Mouse (Mus musculus) gastrocnemius, postnatal 36 days (tissue): ENCODE measurements around the gene 9930021J03Rik. TPM values are rescaled to one million over a fixed set of nuclear protein-coding genes. Genes with fewer than 3 reads are reported as not detected.
A peak's percentile ranks its signal among the peaks of the same experiment; 100 is the strongest.

Source experiments
- DNase-seq, 2 experiments: peaks; one replicate each; pipeline ENCODE4 v3.0.0; 2022
- intact Hi-C: fragments of 180-260 bp; cut with DNase I; formaldehyde crosslinking; loops from one replicate; pipeline ENCODE4 v1.15.1; 2025
- total RNA-seq, 2 experiments: library from RNA; stranded (reverse); gene quantifications; 2 replicates each; pipeline ENCODE4 v1.2.3; 2021

The 9930021J03Rik gene
- total RNA-seq, 2 experiments from 2014 or later = 9.6 to 11.0 TPM

DNA sequence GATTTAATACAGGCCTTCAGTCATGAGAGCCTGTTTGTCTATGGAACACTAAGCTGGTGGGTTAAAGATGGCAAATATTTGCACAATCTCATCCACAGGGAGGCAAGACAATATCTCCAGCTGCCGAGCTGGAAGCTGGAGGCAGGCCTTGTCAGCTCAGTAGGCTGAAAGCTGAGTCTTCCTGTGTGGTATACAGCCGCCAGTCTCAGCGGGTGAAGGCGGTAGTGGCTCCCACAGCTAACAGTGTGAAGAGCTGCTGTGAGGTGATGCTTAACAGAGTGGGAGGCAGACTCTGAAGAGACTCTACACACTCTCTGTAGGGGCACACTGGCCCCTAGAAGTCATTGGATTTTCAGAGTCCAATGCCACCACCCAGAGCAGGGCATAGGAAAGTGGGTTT is 104.1 kb downstream of the 9930021J03Rik start:
- DNase-seq = no peak
- intact Hi-C loops = no loop called here

- intact Hi-C loops = no loop called here
- no peak for DNase-seq
Measured at GRCm38 (mm10) chr19:29697245-29697874, 108.4 kb downstream of the 9930021J03Rik start, which contains the start of gene Mlana. Mlana (plus strand) TSS chr19:29697824.

DNA sequence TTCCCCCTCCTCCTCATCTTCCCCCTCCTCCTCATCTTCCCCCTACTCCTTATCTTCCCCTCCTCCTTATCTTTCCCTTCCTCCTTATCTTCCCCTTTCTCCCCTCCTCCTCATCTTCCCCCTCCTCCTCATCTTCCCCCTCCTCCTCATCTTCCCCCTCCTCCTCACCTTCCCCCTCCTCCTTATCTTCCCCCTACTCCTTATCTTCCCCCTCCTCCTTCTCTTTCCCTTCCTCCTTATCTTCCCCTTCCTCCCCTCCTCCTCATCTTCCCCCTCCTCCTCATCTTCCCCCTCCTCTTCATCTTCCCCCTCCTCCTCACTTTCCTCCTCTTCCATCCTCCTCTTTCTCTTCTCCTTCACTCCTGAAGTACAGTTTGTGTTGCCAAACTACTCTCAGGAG is 108.9 kb downstream of the 9930021J03Rik start:
- intact Hi-C loops = no loop called here
- no peak for DNase-seq

DNA sequence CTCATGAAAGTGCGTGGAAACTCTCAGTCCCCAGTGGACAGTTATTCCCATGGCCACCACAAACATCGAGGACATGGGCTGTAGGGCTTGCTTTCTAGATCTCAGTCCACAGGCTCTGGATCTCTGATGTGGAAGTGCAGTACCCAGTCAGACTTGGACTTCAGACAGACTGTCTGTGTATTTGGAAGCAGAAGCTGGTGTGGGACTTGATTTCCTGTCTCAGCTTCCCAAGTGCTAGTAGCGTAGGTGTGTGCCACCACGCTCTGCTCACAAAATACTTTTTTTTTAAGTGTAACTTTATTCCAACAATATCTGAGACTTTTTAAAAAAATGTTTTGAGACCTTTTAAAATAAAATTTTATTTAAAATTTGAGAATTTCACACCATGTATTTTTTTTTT is 109.5 kb downstream of the 9930021J03Rik start:
- intact Hi-C loops = no loop called here
- DNase-seq = no peak

DNA sequence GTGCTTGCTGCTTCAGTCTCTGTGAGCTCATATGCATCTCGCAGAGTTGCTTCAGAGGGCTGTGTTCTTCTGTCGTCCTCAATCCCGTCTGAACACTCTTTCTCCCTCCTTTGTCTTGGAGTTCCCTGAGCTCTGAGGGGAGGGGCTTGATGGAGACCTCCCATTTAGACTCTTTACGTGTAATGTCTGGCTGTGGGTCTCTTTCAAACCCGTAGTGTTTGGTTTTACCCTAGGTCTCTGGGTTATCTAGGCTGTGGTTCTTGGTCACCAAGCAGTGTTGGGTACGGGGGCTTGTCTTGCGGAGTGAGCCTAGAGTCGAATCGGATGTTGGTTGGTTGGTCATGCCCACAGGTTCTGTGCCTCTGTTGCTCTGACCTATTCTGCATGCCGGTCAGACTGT is 110.7 kb downstream of the 9930021J03Rik start:
- no peak for DNase-seq
- intact Hi-C loops = no loop called here

DNA sequence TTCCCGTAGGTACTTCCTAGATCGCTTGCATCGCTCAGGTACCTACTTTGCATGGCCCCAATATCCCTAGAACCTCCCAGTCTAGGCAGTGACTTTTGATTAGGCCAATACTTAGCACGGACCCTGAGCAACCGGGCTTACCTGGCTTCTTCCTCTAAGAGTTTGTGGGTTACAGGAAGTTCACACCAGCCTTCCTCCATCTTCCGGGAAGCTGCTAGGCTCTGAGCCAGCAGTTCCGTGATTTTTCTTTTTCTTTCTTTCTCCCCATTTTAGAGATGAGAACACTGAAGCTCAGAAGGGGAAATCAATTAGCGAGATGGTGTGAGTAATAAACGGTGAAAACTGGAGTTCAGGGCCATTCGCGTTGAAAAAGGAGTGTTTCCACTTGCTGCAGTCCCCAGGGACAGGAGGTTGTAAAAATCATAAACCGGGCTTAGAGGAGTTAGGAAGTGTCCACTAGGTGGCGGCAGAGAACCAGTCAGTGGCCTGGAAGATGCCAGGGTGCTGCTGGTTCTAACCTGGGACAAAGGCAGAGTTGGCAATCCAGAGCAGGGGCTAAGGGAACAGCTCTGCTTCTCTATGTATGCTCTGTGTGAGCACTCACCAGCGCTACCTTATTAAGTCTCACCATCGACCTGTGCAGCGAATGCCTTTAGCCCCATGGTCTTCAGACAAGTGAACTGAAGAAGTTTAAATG is 121.8 kb downstream of the 9930021J03Rik start:
- intact Hi-C loops = loop anchor here (2.0 to 5.0 kb wide), 2 partner anchors 137 to 293 kb away; no protein-coding TSS in a partner anchor
- DNase-seq = peak; percentile 58 to 72

DNA sequence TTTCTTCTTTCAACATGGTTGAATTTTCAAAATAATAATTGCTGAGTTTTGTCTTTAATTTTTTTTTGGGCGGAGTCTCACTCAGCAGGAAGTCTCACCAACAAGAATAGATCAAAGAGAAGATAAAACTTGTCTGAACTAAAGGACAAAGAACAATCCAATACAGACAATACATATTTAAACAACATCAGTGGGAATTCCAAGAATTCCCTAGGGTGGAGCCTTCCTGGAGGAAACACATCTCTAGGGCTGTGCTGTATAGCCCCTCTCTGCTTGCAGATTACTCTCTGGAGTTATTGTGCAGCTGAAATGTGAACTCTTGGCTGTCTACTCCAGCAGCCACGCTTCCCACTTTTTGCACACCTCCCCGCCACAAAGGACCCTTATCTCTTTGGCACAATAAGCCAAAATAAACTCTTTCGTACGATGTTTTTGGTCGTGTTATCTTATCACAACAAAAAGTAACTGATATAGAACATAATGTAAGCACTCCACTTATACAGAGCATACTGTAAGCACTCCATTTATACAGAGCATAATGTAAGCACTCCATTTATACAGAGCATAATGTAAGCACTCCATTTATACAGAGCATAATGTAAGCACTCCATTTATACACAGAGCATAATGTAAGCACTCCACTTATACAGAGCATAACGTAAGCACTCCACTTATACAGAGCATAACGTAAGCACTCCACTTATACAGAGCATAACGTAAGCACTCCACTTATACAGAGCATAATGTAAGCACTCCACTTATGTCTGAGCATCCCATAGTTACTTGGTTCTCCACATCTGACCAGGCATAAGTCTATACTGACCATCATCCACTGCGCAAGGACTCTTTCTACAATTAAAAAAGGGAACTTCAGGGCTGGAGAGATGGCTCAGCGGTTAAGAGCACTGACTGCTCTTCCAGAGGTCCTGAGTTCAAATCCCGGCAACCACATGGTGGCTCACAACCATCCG is 125.3 kb downstream of the 9930021J03Rik start:
- DNase-seq = no peak
- intact Hi-C loops = loop anchor here (5.0 kb wide), 1 partner anchor 297 kb away; no protein-coding TSS in a partner anchor

DNA sequence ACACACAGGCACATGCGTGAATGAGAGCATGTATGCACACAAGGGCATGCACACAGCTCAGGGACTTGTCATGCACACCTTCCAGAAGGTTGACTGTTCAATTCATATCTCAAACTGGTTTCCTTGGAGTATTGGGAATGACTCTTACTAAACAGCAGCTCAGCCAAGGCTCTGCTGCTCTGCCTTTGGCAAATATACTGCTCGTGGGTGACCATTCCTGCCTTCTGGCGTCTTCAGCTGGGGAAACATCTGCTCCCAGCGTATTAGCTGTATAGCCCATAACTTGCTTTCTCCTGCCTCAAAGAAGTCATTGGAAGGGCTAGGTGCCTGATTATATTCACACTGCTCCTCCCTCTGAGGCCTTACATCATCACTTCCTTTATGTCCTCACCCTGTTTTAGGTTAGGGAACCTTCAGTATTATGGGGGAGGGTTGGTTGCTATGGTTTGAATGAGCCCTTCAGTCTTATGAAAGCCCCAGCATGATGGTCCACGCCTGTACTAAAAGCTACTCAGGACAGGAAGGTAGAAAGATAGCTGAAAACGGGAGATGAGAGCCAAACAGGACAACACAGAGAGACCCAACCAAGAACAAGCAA is 127.5 kb downstream of the 9930021J03Rik start:
- no peak for DNase-seq
- intact Hi-C loops = no loop called here

DNA sequence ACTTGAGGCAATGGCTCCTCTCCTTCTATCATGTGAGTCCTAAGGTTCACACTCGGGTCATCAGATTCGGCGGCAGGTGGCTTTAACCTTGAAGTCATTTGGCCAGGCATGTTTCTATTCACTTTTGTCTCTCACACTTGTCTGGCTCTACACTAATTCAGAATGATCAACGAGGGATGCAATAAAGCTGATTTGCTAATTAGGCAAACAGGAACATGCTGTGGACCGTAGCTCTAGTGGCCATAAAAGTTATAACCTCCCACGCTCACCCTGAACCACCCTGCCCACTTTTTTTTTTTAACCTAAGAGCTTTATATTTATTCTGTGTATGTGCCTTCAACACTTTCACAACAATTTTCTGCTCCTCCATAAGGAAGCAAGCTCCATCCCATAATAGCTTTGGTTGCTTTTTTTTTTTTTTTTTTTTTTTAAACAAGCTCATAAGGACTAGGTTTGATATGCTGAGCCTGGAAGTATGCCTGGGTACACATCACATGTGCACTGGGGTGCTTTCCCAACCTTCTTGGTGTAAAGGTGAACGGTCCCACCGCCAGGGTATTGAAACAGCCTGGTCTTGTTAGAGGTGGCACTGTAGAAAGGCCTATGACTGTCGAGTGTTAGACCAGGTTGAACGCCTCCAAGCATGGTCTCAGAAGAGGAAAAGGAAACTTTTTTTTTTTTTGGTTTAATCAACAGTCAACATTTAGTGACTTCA is 129.2 kb downstream of the 9930021J03Rik start:
- DNase-seq = no peak
- intact Hi-C loops = no loop called here

GRCm38 (mm10) chr19:29675562-29676078 is 130.2 kb downstream of the 9930021J03Rik start:
- intact Hi-C loops = no loop called here
- no peak for DNase-seq

DNA sequence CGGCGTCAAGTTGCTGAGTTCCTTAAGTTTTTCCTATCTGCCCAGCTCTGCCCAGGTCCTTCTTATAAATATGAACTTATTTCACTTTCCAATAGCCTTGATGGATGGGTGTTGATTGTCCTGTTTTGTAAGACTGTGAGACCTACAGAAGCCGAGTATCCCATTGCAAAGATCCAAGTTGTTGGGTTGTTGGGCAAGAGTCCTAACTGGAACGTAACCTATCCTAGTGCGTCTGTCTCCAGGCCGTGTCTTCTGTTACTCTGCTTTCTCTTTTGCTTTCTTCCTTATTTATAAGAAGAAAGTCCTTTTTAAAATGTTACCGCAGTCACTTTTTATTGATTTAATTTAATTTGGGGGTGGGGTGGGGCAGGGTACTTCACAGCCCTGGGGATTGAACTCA is 130.8 kb downstream of the 9930021J03Rik start:
- intact Hi-C loops = no loop called here

GRCm38 (mm10) chr19:29672660-29673059 is 133.1 kb downstream of the 9930021J03Rik start:
- intact Hi-C loops = no loop called here

More for the DNA sequence above, 130.8 kb downstream of the 9930021J03Rik start:
- DNase-seq = no peak

DNA sequence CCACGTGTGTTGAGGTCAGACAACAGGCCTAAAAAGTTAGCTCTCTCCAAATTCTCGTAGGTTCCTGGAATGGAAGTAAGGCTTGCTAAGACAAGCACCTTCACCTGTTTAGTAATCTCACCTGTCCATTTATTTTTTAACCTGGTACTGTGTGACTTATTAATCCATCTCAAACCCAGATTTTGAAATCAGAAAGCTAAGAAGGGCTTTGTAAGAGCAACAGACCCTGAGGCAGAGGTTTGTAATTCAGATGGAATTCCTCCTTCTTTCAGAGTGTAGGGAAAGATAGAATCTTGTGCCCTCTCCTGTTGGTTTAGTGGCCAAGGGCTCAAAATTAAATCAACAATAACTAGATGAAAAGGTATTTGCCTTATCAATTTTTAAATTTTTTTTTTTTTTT is 134.6 kb downstream of the 9930021J03Rik start:
- no peak for DNase-seq
- intact Hi-C loops = no loop called here

More at GRCm38 (mm10) chr19:29672660-29673059, 133.1 kb downstream of the 9930021J03Rik start:
- DNase-seq = no peak

GRCm38 (mm10) chr19:29670247-29670646 is 135.5 kb downstream of the 9930021J03Rik start:
- intact Hi-C loops = no loop called here
- no peak for DNase-seq

- no peak for DNase-seq
- intact Hi-C loops = no loop called here
Measured at GRCm38 (mm10) chr19:29668135-29668534, 137.7 kb downstream of the 9930021J03Rik start.

DNA sequence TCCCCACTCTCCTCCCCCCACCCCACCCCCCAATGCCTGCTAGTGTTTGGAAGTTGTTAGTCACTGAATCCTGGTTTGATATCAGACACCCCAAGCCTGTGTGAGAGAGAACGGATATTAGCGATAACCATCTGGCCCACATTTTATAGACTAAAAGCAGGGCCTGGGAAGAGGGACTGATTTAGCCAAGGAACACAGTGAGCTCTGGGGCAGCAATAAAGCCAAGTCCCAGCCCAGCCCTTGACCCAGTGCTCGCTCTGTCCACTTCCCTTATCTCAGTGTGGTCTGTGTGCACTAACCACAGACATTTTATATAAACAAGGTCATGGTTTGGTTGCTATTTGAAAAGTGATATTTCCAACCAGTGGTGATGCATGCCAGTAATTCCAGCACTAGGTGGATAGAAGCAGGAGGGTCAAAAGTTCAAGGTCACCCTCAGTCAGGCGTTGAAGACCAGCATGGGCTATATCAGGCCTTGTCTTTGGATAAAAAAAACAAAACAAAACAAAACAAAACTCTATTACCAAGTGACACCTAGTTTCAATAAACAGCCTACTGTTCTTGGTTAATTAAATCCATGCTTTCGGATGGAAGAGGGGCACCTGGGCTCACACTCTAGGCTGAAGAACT is 138.7 kb downstream of the 9930021J03Rik start:
- intact Hi-C loops = no loop called here
- no peak for DNase-seq

DNA sequence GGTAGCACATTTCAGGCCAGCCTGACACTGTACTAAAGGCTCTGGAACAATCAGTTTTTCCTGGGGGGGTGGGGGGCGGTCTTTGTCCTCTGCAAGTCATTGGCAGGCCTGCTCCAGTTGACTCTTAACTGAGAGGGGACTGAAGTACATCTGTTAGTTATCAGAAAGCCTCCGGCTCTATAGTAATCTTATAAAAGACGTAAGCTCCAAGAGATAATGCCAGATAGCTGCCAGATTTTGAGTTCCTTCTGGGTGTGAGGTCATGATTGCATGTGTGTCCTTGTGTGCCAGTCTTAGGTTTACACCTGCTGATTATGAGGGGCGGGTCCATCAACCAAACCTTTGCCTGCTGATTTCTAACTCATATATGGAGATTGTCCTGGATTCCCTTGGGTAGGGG is 139.6 kb downstream of the 9930021J03Rik start:
- no peak for DNase-seq
- intact Hi-C loops = no loop called here

DNA sequence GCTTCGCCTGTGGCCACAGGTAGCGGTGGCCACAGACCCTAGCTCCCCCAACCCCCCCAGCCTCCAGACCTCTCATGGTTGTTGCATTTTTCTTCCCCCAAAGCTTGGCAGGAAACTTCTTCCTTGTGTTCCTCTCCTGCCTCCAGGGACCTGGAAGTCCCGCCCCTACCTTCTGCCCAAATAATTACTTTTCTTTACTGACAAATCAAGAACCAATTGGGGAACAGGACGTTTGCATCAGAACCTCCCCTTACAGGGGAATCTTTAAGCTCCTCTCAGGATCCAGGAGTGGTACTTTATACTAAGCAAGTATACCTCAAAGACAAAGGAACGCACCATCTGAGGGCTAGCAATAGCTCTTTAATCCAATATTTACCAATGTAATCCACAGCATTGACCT is 140.9 kb downstream of the 9930021J03Rik start:
- no peak for DNase-seq
- intact Hi-C loops = no loop called here
